Mouse (Mus musculus) G1E-ER4 (cell line): ENCODE results near the gene Ccdc102a. TPM values are rescaled to one million over a fixed set of nuclear protein-coding genes. Genes with fewer than 3 reads are reported as not detected.

Source experiments
- GATA1 ChIP-seq: IDR thresholded peaks from one replicate; pipeline ENCODE4 v1.8.0; 2012; ENCODE audit warnings: low read length, inconsistent platforms
- polyA plus RNA-seq: library from polyadenylated mRNA; stranded (reverse); fragments of >175 nt; gene quantifications from 2 replicates; pipeline ENCODE4 v1.2.3, GENCODE M21; 2012

The Ccdc102a gene
- polyA plus RNA-seq, 1 experiment = 1.6 TPM

DNA sequence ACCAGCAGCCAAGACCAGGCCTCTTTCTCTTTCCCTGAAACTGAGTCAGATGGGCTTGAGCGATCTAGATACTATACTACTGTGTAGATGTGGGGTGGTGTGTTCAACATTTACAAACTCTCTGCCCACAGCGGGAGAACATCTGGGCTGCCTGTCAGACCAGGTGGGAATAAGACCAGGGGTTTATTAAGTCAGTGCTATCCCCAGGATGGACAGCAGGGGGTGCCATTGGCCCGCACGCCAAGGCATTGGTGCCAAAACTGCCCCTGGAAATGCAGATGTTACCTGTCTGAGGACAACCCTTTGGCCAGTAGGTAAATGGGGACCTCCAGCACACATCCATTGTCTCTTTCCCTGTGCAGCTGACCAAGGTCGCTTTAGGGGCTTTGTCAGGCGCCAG, 24.7 kb upstream of the Ccdc102a start:
- TF ChIP-seq GATA1 = no peak

DNA sequence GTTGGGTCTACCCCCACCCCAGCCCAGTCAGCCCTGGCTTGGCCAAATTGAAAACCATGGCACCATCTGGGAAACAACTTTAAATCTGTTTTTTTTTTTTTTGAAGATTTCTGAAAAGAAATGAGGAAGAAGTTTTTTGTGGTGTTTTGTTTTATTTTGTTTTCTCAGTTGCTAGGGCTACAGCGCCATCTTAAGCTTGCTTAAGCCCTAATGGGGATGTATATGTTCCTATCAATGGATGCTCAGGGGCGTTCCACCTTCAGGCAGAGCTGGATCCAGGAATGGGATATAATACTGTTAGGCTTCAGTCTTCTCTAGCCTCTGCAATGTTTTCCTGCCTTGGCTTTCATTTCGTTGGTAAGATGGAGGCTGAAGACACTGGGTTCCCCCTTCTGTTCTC, 17.3 kb upstream of the Ccdc102a start:
- TF ChIP-seq GATA1 = no peak

DNA sequence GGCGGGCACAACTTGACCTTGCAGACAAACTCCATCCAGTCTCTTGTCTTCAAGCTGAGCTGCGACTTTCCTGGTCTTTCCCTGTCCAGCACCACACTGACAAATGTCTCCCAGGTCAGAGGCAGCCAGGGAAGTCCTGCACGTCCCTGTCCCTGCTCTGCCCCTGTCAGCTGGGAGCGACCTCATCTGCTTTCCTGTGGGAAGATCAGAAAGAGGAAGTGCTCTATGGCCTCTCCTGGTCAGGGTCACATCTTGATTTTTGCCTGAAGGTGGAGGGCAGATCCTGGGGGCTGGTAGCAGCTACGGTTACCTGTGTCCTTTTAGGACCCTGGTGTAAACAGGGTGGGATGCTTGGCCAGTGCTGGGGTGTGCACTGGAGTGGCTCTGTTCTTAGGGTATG, 16.0 kb upstream of the Ccdc102a start:
- TF ChIP-seq GATA1 = no peak

DNA sequence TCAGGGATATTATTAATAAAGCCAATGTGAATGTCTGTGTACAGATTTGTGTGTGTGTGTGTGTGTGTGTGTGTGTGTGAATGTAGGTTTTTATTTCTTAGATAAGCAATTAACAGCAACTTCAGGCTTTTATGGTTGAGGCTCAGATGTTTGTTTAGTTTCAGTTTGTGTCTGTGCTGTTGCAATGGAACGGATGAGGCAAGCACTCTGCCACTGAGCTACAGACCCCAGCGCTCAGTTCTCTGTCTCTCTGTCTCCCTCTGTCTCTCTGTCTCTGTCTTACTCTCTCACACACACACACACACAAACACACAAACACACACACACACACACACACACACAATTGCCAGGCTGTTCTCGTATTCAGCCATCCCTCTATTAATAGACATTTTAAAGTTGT, 10.3 kb upstream of the Ccdc102a start:
- no peak for TF ChIP-seq GATA1

DNA sequence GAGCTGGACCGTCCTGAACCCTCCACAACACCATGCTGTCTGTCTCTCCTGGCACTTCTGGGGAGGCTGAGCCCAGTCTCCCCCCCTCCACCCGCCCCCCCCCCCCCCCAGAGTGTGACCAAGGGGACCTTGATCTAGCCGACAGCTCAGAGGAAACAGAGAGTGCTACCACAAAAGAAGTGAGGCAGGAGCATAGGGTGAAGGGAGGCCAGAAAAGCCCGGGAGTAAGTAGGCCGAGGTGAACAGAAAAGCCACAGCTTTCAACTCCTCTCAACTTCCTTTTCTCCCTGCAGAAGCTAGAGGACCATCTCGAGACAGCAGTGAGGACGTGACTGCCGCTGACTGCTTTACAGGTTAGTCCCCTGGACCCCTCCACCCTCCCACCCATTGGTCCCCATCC, 5.5 kb upstream of the Ccdc102a start, which contains the start of gene Adgrg5:
TSS of gene Adgrg5 (plus strand) at position 290 of the 400 bp plus-strand sequence.
- TF ChIP-seq GATA1 = no peak

DNA sequence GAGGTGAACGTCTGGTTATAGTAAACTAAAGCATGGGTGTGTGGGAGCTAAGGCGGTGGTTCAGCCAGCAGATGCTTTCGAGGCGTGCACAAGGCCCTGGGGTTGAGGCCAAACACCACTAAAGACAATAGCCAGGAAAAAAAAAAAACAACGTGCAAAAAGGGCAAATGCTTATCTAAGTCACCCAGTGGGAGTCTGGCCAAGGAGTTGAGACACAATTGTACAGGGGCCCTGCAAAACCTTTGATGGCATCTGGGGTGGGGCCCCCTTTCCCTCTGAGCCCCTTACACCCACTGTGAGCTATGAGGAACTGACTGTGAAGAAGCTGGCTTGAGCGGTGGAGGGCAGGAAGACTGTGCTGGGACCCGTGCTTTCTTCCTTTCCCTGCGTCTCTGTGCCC, 4.7 kb upstream of the Ccdc102a start:
- TF ChIP-seq GATA1 = no peak

DNA sequence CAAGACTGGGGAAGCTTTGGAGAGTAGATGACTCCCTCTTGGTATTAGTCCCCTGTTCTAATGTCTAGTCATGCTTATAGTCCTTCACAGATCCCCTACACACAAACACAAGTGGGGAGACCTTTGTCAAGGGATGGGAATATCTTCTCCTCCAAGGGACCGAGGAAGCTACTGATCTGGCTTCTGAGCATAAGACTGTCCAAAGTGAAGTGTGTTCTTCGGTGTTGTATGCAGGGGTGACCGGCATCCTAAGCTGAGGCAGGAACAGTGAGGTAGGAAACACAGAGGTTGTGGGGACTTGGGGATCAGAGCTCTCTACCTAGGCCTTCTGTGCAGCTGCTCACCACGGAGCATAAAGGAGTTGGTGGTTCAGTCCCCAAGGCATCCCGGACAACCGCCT, 4.3 kb upstream of the Ccdc102a start:
- TF ChIP-seq GATA1 = no peak

DNA sequence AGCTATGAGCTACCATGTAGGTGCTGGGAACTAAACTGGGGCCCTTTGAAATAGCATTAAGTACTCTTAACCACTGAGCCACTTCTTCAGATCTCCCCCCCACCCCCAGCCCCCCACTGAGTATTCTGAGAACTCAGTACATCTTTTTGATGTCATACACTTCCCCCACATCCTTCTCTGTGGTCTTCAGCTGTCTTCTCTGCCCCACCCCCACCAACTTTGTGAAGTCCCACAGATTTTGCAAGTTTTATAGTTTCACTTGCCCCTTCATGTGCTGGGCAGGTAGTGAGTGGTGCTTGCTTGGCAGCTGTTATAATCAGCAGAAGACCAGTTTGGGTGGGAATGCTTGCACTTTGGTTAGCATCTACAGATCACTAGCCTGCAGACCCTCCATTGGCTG, 1.4 kb upstream of the Ccdc102a start:
- TF ChIP-seq GATA1 = no peak

DNA sequence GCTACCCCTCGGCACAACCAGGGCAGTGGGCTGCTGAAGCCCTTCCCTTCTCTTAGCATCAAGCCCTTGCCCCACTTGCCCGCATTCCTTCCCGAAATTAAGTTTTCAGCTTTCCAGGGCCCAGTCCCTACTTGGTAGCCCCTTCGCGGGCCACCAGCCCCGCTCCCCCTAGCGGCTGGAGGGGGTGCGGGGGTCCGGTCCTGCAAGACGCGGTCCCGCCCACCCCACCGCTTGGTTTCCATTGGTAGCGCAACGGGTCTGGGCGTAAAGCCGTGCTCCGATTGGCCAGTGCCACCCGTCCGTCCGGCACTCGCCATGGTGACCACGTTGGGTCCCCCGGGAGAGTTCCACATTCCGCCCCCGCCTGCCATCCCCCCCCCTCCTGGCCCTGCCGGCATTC, 546 bp downstream of the Ccdc102a start:
- no peak for TF ChIP-seq GATA1

DNA sequence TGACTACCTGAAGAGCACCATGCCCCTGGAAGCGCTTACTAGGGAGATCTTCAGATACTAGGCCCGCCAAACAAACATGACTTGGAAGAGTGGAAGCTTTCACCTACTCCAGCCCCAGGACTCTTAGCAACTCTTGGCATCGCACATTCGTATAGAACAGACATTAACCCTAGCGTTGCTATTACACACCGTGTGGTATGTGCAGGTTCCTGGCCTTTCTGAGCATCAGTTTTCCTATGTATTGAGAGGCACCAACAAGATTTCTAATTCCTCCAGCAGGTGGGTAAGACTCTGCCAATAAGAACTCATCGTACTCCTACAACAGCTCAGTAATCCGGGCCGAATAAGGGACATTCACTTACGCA, 956 bp downstream of the Ccdc102a start:
- no peak for TF ChIP-seq GATA1

DNA sequence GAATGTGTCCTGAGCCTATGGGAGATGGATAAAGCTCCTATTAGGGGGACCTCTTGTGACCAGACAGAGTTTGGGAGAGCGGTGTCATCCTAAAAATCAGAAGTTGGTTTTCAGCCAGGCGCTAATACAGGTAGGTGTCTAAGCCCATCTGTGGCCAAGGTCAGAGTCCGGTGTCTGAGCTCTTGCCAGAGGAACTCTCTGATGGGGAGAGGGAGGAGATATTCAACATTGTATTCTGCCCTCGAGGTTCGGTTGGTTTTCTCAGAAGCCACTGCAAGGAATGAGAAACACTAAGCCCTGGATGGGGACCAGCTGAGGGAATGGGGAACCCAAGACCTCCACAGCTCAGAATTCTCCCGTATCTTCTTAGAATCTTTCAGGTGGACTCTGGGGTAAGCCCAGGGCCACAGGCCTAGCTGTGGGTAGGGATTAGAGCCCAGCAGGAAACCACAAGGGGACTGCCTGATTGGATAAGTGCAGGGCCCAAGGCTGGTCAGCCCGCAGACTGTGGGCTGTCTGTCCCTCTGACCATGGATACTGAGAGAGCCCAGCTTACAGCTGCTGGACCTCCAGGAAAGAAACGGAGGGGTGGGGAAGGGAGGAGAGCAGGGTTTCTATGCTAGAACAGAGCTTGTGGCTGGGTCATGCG, 1.5 kb downstream of the Ccdc102a start:
- no peak for TF ChIP-seq GATA1

DNA sequence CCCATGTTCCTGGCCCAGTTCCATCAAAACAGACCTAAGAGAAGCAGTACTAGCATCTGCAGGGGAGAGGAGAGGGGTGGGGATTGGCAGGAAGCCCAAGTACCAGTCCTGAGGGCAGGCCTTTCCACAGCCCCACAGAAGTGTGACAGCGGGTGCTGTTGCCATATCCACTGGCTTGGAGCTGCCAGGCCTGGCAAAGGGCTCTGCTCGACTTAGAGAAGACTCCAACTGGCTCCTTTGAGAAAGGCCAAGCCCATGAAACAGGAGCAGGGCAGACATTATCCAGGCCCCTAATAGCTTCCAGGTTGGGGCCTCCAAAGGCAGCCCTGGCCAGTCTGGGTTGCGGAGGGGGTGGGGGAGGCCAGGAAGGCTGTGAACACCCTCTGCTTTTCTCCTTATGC, 3.2 kb downstream of the Ccdc102a start:
- no peak for TF ChIP-seq GATA1

DNA sequence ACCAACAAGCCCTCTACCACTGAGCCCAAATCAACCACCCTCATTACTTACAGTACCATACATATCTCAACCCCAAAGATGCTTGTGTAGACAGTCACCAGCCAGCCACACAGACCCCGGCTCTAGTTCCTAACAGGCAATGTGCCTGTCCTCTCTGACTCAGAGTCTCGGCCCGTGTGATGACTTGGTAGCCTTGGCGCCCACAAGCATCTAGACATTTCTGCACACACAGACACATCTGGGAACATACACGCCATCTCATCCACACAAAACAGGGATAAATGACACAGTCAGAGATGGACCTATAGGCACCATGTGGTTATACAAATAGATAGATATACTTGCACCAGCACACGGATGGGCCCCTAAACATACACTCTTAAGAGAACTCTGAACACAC, 3.6 kb downstream of the Ccdc102a start:
- TF ChIP-seq GATA1 = no peak

DNA sequence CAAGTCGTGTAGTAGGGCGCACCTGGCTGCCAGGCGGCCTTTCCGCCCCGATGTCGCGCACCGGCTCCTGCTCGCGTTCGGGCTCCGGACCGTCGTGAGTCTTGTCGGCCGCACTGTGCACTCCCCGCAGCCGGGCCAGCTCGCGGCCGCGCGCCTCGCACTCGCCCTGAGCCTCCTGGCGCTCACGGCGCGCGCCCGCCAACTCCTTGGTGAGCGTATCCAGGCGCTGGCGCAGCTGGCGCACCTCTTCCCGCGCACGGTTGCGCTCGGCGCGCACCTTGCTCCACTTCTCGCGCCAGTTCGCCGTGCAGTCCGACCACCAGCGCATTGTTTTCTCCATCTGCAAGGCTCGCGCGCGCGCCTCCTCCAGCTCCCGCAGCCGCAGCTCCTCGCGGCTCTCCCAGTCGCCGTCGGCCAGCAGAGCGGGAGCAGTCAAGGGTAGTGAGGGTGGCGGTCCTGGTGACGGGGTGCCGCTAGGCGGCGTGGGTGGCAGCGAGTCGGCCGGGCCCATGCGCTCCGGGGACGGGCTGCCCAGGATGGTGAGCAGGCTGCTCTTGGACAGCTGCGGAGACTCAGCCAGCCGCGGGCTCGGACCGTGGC, 4.7 kb downstream of the Ccdc102a start:
- TF ChIP-seq GATA1 = no peak

DNA sequence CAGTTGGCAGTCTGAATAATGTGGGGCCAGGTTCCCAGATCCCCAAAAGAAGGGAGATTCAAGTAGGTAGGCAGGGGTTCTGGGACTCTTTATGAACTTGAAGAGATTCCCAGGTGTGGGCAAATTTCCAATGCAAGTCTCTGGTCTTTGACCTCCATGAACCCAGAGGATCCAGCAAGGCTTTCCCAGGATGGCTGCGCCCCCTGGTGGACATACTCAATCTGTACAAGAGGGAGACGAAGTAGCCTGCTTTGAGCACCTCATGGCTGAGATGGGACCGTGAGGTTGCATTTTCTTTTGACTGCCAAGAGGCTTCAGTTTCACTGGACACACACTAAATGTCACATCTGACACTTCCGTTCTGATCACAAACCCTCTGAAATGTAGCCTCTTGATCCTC, 9.1 kb downstream of the Ccdc102a start:
- no peak for TF ChIP-seq GATA1

DNA sequence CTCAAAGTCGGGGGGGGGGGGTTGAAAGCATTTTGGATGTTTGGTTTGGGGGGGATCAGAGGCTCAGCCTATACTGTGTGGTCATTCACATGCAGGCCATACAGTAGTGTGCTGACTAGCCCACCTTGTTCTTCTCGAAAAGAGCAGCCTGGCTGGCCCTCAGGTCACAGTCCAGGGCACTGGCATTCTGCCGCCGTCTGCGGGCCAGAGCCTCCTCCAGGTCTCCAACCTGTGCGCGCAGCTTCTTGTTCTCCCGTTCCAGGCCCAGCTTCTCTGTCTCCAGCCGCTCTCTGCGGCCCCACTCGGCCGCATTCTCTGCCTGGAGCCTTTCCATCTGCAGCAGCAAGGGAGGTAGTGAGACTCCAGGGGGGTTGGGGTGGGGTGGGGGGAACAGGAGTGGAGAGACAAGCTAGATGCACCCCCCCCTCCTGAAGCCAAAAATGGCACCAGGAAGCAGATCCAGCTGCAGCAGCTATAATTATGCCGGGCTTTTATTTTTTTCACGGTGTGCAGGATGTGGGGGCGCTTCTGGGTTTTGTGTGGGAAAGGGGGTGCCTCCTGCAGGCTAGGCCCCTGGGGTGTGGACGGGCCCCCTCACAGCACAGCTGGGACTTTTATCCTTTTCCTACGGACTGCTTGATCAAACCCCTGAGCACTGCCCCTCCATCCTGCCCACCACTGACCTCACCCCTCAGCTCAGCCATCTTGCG, 10.2 kb downstream of the Ccdc102a start:
- TF ChIP-seq GATA1 = no peak
